Mouse (Mus musculus) bone marrow, adult 2 months (tissue): Measurements from ENCODE around the gene Tab2.

Experiments
- CTCF ChIP-seq: fragments of 200-500 bp; IDR thresholded peaks from 2 replicates; pipeline ENCODE4 v1.5.1; 2011; ENCODE audit warnings: low read length, control low read depth; ENCODE audit not compliant: control insufficient read depth, insufficient read depth
- POLR2A ChIP-seq: fragments of 200-500 bp; IDR thresholded peaks from 2 replicates; pipeline ENCODE4 v1.6.1; 2011; ENCODE audit warnings: low read depth, mild to moderate bottlenecking, control low read depth, low read length, borderline replicate concordance; ENCODE audit not compliant: control insufficient read depth

GRCm38 (mm10) chr10:7871381-7872020, 84.5 kb downstream of the Tab2 start:
- TF ChIP-seq POLR2A (no peak), CTCF (no peak)
